Mouse (Mus musculus) bone marrow, adult 2 months (tissue): ENCODE data around the gene Phc2.

Experiments used
- CTCF ChIP-seq: fragments of 200-500 bp; IDR thresholded peaks from 2 replicates; pipeline ENCODE4 v1.5.1; 2011; ENCODE audit warnings: low read length, control low read depth; ENCODE audit not compliant: control insufficient read depth, insufficient read depth
- POLR2A ChIP-seq: fragments of 200-500 bp; IDR thresholded peaks from 2 replicates; pipeline ENCODE4 v1.6.1; 2011; ENCODE audit warnings: low read depth, mild to moderate bottlenecking, control low read depth, low read length, borderline replicate concordance; ENCODE audit not compliant: control insufficient read depth

- no peak for TF ChIP-seq CTCF
- no peak for TF ChIP-seq POLR2A
Observed at GRCm38 (mm10) chr4:128737825-128738610, 83.5 kb downstream of the Phc2 start.
